Mouse (Mus musculus) adrenal gland, postnatal 14 days (tissue): ENCODE measurements at regions not wholly inside any gene's neighbourhood (a gene's known extent, or its start where the extent isn't known, plus 50 kb on each side); places are given as distances from the start of the nearest gene placed in this dataset.
A peak's percentile ranks its signal among the peaks of the same experiment; 100 is the strongest.

Experiments used
- DNase-seq: peaks from one replicate; pipeline ENCODE4 v3.0.0; 2021; ENCODE audit warnings: mixed read lengths

DNA sequence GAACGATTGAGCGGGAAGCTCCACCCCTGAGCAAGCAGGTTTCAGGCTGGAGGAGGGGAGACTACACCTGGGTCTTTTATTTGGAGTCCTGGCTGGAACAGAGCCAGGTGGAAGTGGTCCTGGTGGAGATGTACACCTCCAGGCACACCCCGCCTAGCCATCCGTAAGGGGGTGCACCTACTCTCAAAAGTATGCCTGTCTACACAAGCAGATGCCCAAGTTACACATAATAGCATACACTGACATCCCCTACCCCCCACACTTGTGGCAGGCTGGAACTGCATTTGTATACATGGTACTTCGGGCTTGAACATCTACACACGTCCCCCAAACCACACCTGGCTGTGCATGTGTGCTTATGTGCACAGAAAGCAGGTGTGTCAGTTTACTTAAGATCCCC, 236.8 kb upstream of the 4930535I16Rik start:
- no peak for DNase-seq

DNA sequence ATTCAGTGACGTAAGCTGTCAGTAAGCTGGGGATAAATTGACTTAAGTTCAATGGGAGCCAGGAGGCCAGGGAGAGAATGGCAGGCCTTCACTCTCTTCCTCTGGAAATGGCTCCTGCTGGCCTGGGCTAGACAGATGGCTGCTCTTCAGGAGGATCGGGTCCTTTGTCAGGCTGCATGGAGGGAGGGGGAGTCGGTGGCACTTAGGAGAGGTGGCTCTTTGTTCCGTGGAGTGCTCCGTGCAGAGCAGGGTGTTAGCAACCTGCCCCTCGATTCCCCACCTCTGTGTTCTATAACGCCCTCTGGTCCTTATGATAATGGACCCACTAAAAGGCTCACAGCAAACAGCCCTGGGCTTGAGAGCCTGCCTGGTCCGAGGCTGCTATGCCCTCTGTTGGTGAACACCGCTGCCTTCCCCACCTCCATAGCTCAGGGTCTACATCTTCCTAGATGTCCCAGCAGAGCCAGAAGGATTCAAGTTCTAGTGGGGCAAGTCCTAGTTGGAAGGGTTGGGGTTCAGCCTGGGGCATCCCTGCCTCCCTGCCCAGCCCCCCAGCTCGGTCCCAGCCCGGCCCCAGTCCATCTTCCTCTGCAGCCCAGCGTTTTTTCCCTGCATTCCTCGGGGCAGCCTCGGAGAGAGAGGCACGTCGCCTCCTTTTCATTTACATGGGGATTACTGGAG, 232.1 kb upstream of the 4930535I16Rik start:
- no peak for DNase-seq

DNA sequence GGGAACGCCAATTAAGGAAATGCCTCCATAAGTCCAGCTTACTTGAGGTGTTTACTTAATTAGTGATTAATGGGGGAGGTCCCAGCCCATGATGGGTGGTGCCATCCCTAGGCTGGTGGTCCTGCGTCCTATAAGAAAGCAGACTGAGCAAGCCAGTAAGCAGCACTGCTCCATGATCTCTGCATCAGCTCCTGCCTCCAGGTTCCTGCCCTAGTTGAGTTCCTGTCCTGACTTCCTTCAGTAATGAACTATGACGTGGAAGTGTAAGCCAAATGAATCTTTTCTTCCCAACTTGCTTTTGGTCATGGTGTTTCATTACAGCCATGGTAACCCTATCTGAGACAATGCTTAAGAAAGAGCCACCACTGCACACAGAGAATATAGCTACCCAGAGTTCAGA, 231.2 kb upstream of the 4930535I16Rik start:
- no peak for DNase-seq

DNA sequence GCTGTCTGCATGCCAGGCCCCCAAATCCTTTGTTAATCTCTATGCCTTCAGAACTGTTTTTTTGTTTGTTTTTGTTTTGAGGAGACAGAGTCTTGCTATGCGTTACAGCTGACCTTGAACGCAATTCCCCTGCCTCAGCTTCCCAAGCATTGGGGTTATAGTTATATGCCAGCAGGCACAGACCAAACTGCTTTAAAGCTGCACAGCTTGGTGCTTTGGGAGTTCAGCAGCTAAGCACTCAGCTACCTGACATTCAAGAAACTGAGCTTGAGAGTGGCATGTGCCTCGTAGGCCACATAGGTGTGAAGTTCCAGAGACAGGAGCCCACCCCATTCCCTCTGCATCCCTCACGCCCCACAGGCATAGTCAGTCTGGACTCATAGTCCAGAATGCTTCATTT, 229.5 kb upstream of the 4930535I16Rik start:
- DNase-seq = no peak

DNA sequence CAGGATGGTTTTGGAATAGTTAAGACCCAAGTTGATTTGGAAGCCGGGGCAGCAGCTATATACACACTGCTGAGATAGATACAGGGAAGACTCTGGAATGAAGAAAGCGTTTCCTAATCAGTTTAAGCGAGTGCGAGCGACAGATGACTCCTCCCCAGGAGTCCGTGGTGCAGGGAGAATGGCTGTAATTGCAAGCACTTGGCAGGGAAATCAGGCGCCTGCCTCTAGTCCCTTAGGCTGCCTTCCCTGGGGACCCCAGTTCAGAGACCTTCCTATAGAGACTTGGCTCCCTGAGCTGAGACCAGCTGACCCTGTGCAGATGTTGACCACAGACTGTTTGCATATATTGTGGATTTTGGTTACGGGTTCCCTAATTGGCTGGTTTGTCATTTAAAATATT, 228.3 kb upstream of the 4930535I16Rik start:
- peak; percentile 17 for DNase-seq

DNA sequence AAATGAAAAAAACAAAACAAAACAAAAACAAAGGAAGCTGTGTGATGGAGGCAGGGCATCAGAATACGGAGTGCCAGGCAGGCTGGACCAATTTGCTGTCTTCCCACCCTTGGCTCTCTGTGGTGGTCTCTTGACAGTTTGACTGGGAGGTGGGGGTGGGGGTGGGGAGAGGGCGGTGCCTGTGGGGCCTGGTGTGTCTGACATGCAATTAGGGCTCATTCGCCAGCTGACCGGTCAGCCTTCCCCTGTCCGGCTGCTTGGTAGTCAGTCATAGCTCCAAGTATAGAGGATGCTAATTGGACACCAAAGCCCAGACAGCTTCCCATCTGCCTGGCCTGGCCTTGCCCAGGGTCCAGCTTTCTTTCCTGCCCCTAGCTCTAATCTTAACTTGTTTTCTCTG, 225.8 kb upstream of the 4930535I16Rik start:
- no peak for DNase-seq

DNA sequence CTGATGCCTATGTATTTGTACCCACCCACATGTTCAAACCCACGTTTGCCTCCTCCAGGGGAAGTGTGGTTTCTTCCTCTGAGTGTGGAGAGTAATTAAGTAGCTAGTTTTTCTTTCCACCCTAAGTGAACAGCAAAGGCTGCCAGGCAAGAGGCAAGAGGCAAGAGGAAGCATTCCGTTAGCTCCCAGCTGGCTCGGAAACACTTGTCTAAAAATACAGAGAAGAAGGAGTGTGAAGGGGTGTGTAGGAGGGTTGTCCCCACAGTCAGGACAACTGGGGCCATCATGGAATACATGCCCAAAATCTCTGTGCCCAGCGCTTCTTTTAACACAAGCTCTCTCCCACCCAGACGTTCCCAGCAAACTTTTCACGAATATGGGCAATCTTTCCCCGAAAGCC, 225.4 kb upstream of the 4930535I16Rik start:
- DNase-seq = no peak

DNA sequence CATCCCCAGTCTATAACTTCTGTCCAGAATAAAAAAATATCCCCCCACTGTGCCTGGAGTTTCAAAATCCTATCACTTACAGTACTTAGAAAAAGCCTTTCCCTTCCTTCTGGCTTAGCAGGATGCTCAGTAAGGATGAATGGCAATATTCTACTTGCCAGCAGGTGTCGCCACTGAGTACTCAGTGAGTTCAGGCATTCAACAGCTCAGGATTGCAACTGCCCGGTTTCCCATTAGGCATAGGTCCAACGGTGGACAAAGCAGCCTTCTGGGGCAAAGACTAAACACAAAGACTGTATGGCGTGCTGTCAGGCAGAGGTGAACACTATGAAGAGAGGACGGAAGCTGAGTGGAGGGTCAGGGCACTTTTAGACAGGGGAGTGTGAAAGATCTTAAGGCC, 224.3 kb upstream of the 4930535I16Rik start:
- peak; percentile 87 for DNase-seq

DNA sequence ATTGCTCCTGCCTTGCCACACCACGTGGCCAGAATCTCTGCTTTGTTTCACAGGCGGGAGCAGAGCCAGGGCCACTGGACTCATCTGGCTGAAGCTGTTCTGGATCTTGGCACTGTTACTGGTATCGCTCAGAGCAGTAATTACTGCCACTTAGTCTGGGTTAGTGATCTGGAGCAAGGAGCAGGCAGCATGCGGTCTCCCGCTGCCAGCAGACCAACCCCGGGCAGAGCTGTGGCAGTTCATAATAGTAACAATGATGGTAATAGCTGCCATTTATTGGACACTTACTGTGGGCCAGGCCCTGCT, 217.3 kb upstream of the 4930535I16Rik start:
- peak; percentile 72 for DNase-seq

DNA sequence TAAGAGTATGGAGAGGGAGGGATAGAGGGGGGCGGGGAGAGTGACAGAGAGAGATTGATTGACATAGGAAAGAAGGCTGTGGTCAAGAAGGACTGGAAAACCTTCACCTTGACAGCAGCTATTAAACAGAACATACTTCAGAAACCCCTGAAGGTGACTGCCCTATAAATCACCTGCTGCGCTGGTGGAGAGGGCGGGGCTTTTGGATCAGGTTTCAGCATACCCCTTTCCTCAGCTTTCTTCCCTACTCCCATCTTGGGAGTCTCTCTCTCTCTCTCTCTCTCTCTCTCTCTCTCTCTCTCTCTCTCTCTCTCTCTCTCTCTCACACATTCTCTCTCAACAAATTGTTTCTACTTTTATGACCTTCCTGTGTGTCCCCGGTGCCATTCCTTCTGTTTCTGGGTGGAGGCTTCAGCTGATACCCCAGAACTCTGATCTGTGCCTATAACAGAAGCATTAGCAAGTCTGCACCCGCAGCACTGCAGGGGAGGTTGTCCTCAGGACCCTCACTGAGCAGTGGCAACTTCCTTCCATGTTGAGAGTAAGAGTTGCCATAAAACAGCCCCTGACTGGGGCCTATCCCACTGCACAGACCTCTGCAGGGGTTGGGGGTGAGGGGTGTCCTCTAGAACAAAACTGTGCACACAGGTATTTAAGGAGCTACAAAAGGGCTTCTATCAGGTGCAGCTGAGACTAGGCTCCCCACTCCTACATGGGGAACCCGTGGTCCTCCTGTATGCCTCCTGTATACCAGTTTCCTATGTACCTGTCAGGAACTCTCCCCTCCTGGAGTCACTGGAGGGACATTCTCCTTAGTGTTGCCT, 216.7 kb upstream of the 4930535I16Rik start:
- DNase-seq = no peak

DNA sequence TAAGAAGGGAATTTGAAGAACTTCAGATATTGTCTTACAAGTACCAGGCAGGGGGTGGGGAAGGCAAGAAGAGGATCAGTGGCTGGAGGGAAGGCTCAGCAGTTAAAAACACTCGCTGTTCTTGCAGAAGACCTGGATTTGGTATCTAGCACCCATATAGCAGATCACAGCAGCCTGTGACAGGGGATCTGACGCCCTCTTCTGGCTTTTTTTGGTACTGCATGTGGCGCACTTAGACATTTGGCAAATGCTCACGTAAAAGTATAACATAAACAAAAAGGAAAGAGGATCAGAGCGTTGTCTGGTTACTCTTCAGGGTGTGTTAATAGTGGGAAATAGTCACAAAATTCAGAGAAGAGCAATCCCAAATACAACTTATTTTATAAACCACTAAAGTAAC, 213.1 kb upstream of the 4930535I16Rik start:
- DNase-seq = peak; percentile 6

DNA sequence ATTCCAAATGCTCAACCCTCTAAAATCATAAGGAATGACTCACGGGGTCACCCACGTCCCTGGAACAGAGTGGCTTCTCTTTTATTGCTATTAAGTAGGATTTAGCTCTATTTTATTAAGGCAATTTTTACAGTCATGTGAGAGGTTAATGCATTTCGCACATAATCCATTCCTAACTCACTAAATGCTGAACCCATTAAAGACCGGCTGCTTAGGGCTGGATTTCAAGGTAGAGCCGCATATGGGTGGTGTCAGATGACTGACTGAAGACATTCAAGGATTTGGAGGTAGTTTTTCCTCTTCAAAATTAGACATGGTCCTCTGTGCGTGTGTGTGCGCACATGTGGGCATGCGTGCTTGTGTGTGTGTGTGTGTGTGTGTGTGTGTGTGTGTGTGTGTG, 208.4 kb upstream of the 4930535I16Rik start:
- DNase-seq = no peak

DNA sequence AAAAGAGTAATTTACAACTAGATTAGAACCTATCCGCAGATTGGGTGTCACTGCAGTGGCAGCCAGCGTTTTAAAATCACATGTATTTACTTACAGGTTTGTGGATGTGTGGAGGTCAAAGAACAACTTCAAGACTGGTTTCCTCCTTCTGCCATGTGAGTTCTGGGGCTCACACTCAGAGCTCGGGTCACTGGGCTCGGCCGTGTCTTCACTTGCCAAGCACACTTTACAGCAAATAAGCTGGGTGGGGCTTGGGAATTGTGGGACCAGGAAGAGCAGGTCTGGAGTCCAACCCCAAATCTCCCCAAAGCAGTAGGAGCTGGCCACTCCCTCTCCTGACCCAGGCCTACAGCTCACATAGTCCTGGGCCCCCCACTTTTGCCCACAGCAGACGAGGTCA, 202.5 kb upstream of the 4930535I16Rik start:
- no peak for DNase-seq

DNA sequence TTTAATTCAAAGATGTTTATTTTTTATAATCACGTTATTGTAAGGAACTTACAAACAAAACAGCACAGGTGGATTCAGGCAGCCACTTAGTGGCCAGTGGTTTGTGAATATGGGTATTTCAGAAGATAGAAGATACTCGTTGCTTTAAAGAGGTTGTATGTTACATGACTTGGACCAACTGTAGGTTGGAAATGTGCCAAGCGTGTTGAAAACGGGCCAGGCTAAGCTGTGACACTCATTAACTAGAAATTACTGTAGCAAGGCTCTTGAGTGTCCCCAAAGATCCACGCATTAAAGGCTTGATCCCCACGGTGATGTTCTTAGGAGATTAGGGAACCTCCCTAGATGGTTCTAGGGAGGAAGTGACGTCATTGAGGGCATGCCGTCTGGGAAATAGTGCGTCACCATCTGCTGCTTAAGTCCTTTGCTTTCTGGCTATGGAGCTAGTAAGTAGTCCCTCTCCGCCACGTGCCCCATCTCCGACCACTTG, 196.1 kb upstream of the 4930535I16Rik start:
- no peak for DNase-seq

DNA sequence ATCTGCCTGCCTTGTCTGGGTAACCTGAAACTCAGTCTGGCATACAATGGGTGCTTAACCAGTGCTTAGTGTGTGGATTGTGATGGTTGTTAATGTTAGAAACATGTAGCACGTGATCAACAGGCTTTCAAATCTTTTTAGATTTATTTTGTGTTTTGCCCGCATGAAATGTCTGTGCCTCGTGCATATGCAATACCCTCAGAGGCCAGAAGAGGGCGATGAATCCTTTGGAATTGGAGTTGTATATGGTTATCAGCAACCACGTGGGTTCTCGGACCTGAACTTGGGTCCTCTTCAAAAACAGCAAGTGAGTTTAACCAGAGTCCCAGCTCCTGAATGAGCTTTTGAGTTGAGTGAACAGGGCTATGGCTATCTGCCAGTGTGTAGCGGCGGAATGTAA, 192.9 kb upstream of the 4930535I16Rik start:
- peak; percentile 17 for DNase-seq

DNA sequence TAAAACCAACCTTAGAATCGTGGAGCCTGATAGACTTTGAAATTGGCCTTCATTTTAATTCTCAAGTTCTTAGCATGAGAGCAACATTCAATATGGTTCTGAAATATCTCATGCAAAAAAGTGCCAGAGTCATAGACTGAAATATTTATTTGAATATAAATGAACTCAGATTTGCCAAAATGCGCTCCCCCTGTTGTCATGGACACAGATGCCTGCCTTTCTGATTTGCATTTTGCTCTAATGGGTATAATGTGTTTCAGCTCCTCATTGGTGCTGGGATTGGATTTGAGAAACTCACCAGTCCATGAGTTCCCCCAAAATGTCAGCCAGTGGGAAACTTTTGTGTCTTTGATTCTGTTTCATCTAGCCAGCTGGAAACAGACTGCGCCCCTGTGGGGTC, 191.5 kb upstream of the 4930535I16Rik start:
- DNase-seq = no peak

DNA sequence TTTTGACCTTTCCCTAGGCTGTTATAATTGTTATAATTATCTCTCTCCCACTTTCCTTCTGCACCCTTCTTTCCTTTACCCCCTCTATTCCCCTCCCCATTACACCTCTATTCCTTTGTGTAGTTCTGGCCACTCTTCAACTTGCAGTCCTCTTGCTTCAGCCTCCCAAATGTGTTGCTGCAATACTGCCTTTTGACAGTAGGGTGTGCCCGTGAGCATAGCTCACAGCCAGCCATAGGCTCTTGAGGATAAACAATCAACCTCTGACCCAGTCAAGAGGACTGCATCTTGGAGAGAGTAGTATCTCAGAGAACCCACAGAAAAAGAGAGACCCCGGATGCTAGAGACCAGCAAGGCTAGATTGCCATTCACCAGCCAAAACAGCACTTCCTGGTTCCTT, 184.9 kb upstream of the 4930535I16Rik start:
- DNase-seq = peak; percentile 15

DNA sequence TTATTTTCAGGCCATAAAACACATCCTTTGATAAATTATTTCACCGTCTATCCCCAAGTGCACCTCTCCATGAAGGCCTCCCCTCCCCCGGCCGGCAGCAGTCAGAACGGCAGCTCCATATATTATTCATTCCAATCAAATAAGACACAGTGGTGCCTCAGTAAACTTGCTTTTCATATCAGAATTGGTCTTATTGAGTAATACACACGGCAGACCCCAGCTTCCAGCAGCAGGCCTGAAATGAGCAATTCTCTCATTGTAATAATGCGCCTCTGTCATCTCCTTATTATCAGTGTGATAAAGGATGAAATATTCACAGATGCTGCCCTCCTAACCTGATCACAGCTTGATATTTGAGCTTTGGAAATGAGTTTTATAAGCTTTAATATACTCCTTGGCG, 169.0 kb upstream of the 4930535I16Rik start:
- no peak for DNase-seq

DNA sequence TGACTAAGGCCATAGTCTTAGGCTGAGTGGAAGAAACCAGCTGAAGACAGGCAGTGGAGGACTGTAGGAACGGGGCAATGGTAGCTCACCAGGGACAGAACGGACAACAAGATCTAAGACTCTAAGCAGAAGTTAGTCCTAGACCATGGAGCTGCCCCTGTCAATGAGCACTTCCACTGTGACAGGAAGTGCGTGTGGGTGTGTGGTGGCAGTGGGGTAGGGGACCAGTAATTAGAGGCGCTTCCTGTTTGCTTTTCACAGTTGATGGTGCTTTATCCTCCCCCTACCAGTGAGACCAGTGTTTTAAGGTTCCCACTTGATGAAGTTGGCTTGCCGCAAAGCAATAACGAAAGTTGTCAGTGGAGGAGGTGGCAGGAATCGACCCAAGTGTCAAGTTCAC, 168.4 kb upstream of the 4930535I16Rik start:
- DNase-seq = no peak

DNA sequence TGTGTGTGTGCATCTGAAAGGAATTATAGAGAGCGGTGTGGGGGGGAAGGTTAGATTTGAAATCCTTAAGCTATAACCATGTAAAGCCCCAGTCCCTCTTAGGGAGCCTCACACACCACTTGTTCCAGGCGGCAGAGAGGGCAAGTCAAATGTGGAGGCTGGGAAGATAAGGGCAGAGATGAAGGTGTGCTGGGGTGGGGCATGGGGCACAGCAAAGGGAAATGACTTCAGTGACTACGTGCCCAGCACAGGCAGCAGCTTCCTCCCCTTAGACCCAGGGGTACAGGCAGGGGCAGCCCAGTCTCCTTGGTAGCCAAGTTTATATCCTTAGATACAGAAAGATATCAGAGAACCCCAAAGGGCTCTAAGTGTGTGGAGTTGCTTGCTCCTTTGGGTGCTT, 161.8 kb upstream of the 4930535I16Rik start:
- DNase-seq = no peak

DNA sequence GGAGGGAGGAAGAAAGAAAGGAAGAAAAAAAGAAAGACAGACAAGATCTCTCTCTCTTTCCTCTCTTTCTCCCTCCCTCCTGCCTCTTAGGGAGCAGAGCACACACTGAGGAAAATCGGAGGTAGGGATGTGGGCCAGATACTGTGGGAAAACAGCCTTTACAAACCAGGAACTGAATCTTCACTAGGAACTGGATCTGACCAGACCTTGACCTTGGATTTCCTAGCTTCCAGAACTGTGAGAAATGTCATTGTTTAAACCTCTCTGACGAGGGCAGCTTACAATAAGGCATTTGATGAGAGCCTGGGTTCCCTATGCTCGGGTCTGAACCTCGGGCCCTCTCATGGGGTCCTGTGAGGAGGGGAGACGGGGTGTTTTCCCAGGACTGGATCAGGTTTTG, 157.7 kb upstream of the 4930535I16Rik start:
- no peak for DNase-seq

DNA sequence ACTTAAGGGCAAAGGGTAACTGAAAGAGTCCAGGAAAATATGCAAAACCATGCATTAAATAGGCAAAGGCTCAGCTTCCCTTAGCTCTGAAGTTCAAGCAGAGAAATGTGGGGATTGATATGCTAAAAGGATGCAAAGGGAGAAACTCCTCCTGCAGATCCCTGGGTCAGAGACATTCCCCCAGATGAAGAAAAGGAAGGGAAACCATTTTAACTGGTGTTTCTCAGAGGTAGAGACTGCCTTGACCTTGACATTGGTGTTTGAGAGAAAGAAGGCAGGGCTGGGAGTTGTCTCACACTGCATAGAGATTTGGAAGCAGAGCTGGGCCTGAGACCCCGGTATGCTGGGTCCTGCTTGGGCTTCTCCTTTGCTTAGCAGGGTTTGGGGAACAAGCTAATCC, 155.8 kb upstream of the 4930535I16Rik start:
- DNase-seq = no peak

DNA sequence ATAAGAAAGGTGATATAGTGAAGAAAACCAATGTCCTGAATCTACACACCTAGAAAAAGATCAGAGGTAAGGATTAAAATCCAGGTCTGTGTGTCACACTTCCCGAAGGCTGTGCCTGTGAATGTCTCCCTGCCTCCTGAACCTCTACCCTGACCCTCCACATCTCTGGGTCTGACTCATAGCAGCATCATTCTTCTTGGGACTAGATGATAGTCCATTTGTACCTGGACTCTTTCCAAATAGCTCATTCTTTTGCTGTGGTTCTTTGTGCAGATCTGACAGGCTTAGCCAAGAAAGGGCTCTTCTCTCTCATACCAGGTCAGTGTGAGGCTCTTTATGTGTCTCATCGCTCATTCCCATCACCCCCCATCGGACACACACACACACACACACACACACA, 146.8 kb upstream of the 4930535I16Rik start:
- peak; percentile 7 for DNase-seq
